Mouse (Mus musculus) hindlimb bud, embryonic 11.5 days (tissue): ENCODE results near the gene Ppfibp1.
"Not testable (repeated sequence)": the region's sequence is repeated elsewhere in the genome, so short reads cannot be mapped to it uniquely, and the experiment has no call there.

Experiments used
- DNase-seq: peaks from one replicate; pipeline ENCODE4 v3.0.0-alpha.2; 2012; ENCODE audit warnings: low read depth, low spot score; ENCODE audit errors: extremely low spot score

The Ppfibp1 gene

GRCm38 (mm10) chr6:146887958-146888659, at the start of gene Ppfibp1:
Gene Ppfibp1, plus strand, starts transcription at chr6:146888487.
- DNase-seq = no peak

GRCm38 (mm10) chr6:146838863-146839262, 49.4 kb upstream of the Ppfibp1 start:
- DNase-seq = no peak

DNA sequence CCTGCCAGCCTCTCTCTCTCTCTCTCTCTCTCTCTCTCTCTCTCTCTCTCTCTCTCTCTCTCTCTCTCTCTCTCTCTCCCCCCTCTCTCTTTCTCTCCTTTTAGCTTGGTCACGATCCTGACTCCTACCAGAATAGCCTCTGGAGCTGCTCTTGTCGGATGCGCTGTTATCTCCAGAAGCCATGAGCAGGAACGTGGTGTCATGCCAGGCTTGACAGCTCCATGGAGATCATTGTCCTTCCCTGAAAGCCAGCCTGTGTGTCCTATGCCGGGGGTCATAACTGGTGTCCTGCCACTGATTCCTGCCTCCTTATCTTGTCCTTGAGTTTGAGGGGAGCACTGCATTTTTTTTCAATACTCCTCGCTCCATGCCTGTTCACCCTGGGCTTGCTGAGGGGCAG, 43.4 kb upstream of the Ppfibp1 start:
- no peak for DNase-seq

DNA sequence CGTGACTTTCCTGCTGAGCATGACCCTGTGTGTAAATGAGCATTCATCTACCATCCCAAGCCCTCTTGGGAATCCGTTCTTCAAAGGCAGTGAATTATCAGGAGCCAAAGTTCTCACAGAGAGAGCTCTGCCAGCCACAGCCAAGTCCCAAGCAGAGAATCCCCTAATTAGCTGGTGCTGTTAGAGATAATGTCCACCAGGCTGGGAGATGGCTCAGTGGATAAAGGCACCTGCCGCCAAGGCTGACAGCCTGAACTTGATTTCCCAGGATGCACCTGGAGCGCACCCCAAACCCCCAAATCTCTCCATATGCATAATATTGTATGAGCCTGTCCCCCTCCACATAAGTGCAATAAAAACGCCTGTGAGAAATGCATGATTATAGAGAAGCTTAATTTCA, 42.9 kb upstream of the Ppfibp1 start:
- no peak for DNase-seq

- DNase-seq = no peak
These were observed 42.1 kb upstream of the Ppfibp1 start for GRCm38 (mm10) chr6:146845961-146846750.

- no peak for DNase-seq
These were observed 40.9 kb upstream of the Ppfibp1 start for GRCm38 (mm10) chr6:146847402-146847801.

DNA sequence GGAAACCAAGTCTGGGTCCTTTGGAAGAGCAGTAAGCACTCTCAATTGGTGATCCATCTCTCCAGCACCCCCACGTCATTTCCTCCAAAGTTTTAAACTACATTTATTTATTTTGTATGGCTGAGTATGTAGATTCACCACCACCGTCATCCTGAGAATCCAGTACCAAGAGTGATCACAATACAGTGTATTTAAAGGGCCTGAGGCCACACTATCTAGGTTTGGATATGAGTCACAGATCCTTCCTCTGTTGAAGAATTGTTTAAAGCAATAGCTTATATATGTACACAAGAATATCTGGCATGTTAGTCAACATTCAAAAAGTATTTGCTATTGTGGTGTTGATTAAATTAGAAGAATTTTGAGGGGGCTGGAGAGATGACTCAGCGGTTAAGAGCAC, 40.0 kb upstream of the Ppfibp1 start:
- DNase-seq = no peak

DNA sequence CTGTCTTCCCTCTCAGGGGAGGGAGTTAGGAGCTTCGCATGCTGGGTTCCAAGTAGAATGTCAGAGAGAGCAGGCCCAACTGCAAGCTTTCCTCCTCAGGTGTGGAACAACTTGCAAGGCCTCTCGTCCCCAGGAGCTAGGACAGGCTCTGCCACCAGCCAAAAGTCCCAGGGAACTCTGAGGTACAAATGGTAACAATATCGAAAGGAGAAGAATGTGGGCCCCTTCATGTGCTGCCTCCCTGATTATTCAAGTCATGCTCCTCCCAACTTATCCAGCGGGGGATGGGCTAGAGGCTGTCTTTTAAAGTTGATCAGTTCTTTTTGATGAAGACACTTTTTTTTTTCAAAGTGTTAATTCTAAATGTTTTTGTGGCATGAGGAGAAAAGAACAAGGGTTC, 38.2 kb upstream of the Ppfibp1 start, which contains the start of gene Smco2:
Gene Smco2, plus strand, starts transcription at position 55 of the 400 bp plus-strand sequence.
- DNase-seq = no peak

DNA sequence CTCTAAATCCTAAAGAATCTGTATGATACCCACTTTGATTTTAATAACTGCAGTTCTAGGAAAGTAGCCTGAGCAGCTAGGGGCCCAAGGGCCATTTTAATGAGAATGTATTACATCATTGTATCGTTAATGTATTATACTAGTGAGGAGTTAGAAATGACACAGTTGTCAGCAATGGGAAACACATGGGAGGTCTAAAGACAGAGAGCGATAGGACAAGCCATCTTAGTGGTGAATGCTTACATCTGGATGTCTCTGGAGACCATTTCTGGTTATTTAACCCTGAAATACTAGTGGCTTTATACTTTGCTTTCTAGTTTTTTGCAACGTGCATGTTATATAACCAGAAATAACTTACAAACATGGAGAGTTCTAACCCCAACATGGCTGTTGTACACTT, 36.4 kb upstream of the Ppfibp1 start:
- DNase-seq = no peak

GRCm38 (mm10) chr6:146852739-146853138, 35.5 kb upstream of the Ppfibp1 start:
- DNase-seq = no peak

DNA sequence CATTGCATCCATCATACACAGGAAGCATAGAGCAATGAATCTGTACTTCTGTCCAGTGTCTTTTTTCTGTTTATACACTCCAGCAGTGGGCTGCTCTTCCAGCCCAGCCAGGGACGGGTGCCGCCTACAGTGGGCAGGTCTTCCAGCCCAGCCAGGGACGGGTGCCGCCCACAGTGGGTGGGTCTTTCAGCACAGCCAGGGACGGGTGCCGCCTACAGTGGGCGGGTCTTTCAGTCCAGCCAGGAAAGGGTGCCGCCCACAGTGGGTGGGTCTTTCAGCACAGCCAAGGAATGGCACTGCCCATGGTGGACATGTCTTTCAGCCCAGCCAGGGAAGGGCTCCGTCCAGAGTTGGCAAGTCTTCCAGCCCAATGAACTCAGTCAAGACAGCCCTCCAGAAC, 33.1 kb upstream of the Ppfibp1 start:
- DNase-seq = no peak

DNA sequence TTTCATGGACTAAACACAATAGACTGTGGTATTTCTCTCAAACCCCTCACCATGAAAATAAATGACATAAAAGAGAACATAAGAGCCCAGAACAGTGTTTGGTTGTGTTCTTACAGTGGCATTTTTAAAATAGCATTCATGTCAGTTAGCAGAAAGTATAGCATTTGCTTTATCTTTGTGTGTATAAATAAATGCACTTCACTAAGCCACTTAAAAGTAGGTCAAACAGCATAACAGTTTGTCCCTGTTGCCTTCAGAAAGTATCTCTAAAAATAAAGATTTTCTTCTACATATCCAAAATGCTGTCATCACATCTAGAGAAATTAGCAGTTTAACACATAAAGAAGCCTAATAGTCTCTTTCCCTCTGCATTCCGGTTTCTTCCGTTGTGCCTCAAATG, 30.9 kb upstream of the Ppfibp1 start:
- no peak for DNase-seq

GRCm38 (mm10) chr6:146863154-146863553, 25.1 kb upstream of the Ppfibp1 start:
- DNase-seq = no peak

GRCm38 (mm10) chr6:146864370-146864769, 23.9 kb upstream of the Ppfibp1 start:
- DNase-seq = not testable (repeated sequence)

DNA sequence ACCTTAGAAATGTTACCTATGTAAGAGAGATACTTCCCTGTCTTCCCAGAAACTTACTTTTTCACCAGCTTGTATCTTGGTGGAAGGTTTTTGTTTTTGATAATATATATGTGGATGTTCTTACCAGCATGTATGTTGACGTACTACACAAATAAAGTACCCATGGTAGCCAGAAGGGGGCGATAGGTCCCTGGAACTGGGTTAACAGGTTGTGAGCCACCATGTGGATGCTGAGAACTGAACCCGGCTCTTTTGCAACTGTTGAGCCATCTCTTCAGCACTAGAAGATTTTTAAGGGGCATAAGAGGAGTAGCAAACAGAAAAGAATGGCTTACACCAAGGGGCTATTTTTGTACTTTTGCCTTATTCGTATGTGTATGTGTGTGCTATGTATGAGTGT, 22.6 kb upstream of the Ppfibp1 start:
- no peak for DNase-seq

GRCm38 (mm10) chr6:146871975-146872374, 16.3 kb upstream of the Ppfibp1 start:
- no peak for DNase-seq

- no peak for DNase-seq
These were observed 13.9 kb upstream of the Ppfibp1 start for GRCm38 (mm10) chr6:146874415-146874814.

GRCm38 (mm10) chr6:146876820-146877219, 11.5 kb upstream of the Ppfibp1 start:
- DNase-seq = no peak

- no peak for DNase-seq
These were observed 10.8 kb upstream of the Ppfibp1 start for GRCm38 (mm10) chr6:146877425-146878045.

GRCm38 (mm10) chr6:146878926-146879325, 9.4 kb upstream of the Ppfibp1 start:
- no peak for DNase-seq

DNA sequence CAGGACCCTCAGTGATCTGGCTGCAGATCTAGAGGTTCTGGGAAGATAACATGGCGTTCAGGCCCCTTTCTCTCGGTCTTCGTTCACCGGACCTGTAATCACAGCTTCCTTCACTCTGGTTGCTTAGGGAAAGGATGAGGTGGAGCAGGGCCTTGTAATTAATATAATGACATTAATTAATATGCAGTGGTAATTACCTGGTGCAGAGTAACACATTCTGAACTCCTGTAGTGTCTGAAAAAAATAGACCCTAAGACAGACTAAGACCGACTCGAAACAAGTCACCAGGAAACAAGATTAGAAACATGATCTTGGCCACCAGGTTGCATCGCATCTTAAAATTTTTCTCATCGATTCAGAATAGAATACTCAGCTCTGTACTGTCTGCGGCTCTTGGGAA, 8.4 kb upstream of the Ppfibp1 start:
- DNase-seq = no peak

GRCm38 (mm10) chr6:146880296-146880695, 8.0 kb upstream of the Ppfibp1 start:
- DNase-seq = no peak
